20 mouse cellular contexts compared by ENCODE assay signal in genomic region chr19:14045456-14045855, GRCm38 (mm10).
DNase-seq lines count a peak whose midpoint lies in the region; ATAC-seq and TF ChIP-seq lines count a peak whose summit lies in the region.
"Had no signal": no experiment of that assay in that cellular context is flagged by ENCODE, and none has a peak within 500 bp of the region (broad histone marks: within the 10 kb centered on the region; RNA-seq: fewer than 3 reads in every experiment).

No protein-coding gene starts in this region.

- H3K4me1 ChIP-seq in cerebellum, adult 2 months (ENCODE audit: control insufficient read depth, insufficient read depth, low read length): no peaks in the 10 kb centered on the region
- H3K4me1 ChIP-seq in kidney, adult 2 months (ENCODE audit: control insufficient read depth, insufficient read depth, low read length): no peaks in the 10 kb centered on the region
- H3K4me1 ChIP-seq in kidney, embryonic 16.5 days (ENCODE audit: insufficient read depth, low read length): no peaks in the 10 kb centered on the region
- no peaks in the 10 kb centered on the region for H3K4me1 ChIP-seq in midbrain, postnatal 0 days (ENCODE audit: insufficient read depth, low read length)
- H3K4me1 ChIP-seq in midbrain, embryonic 10.5 days: peaks cover 10% of the 10 kb centered on the region
- no peaks in the 10 kb centered on the region for H3K4me1 ChIP-seq in neural tube, embryonic 15.5 days
- H3K4me1 ChIP-seq: embryonic facial prominence, embryonic 15.5 days; kidney, embryonic 15.5 days; limb, embryonic 12.5 days; neural tube, embryonic 13.5 days had no signal

- no peak for TF ChIP-seq CTCF in cerebellum, adult 2 months (IDR thresholded peaks at IDR 0.05; ENCODE audit: borderline replicate concordance, insufficient read depth, low read depth, low read length)
- no peak for TF ChIP-seq CTCF in kidney, adult 2 months (conservative IDR thresholded peaks at IDR 0.05; ENCODE audit: insufficient read depth, insufficient read length, low read depth, low read length)
- peak; percentile 28 for TF ChIP-seq CTCF in midbrain, postnatal 0 days (IDR thresholded peaks at IDR 0.05)

- no peaks in the 10 kb centered on the region for H3K36me3 ChIP-seq in kidney, adult 2 months (ENCODE audit: control insufficient read depth, insufficient read depth, low read length)
- H3K36me3 ChIP-seq in kidney, embryonic 16.5 days (ENCODE audit: insufficient read depth, low read length): no peaks in the 10 kb centered on the region
- H3K36me3 ChIP-seq in midbrain, postnatal 0 days (ENCODE audit: insufficient read depth, low read length): no peaks in the 10 kb centered on the region
- no peaks in the 10 kb centered on the region for H3K36me3 ChIP-seq in midbrain, embryonic 10.5 days
- no peaks in the 10 kb centered on the region for H3K36me3 ChIP-seq in neural tube, embryonic 15.5 days
- H3K36me3 ChIP-seq: embryonic facial prominence, embryonic 15.5 days; kidney, embryonic 15.5 days; limb, embryonic 12.5 days; midbrain, embryonic 12.5 days; neural tube, embryonic 13.5 days had no signal

- H3K4me2 ChIP-seq in kidney, embryonic 16.5 days (replicated peaks; ENCODE audit: low read depth, low read length): no peak overlapping the region
- no peak overlapping the region for H3K4me2 ChIP-seq in midbrain, postnatal 0 days (ENCODE audit: low read depth, low read length, poor library complexity, severe bottlenecking)
- no peak overlapping the region for H3K4me2 ChIP-seq in neural tube, embryonic 15.5 days
- H3K4me2 ChIP-seq: embryonic facial prominence, embryonic 15.5 days; kidney, embryonic 15.5 days; limb, embryonic 12.5 days; midbrain, embryonic 12.5 days; neural tube, embryonic 13.5 days had no signal

- H3K9ac ChIP-seq in kidney, embryonic 16.5 days (replicated peaks; ENCODE audit: low read length): no peak overlapping the region
- no peak overlapping the region for H3K9ac ChIP-seq in midbrain, postnatal 0 days (replicated peaks; ENCODE audit: low read length, poor library complexity, severe bottlenecking)
- no peak overlapping the region for H3K9ac ChIP-seq in neural tube, embryonic 15.5 days (replicated peaks)
- H3K9ac ChIP-seq: embryonic facial prominence, embryonic 15.5 days; kidney, embryonic 15.5 days; limb, embryonic 12.5 days; midbrain, embryonic 12.5 days; neural tube, embryonic 13.5 days had no signal

- H3K27ac ChIP-seq in cerebellum, adult 2 months (ENCODE audit: insufficient read depth, low read length): no peak overlapping the region
- H3K27ac ChIP-seq in kidney, adult 2 months (ENCODE audit: insufficient read depth, low read depth, low read length): no peak overlapping the region
- no peak overlapping the region for H3K27ac ChIP-seq in kidney, embryonic 16.5 days (ENCODE audit: low read length)
- no peak overlapping the region for H3K27ac ChIP-seq in midbrain, postnatal 0 days (ENCODE audit: low read depth, low read length)
- H3K27ac ChIP-seq in midbrain, embryonic 10.5 days (replicated peaks): no peak overlapping the region
- H3K27ac ChIP-seq in neural tube, embryonic 15.5 days (replicated peaks): no peak overlapping the region
- H3K27ac ChIP-seq: embryonic facial prominence, embryonic 15.5 days; kidney, embryonic 15.5 days; limb, embryonic 12.5 days; midbrain, embryonic 12.5 days; neural tube, embryonic 13.5 days had no signal

- no peak for ATAC-seq in kidney, embryonic 16.5 days (ENCODE audit: low FRiP score, low TSS enrichment)
- no peak for ATAC-seq in midbrain, postnatal 0 days (ENCODE audit: low FRiP score)
- no peak for ATAC-seq in megakaryocyte progenitor cell, adult 5-6 weeks (replicated peaks; ENCODE audit: poor library complexity)
- no peak for ATAC-seq in neural tube, embryonic 15.5 days (ENCODE audit: low FRiP score)
- ATAC-seq: forebrain, embryonic 16.5 days; hindbrain, embryonic 16.5 days; Patski had no signal

- H3K4me3 ChIP-seq in cerebellum, adult 2 months (replicated peaks; ENCODE audit: insufficient read depth, low read depth, low read length): no peak overlapping the region
- no peak overlapping the region for H3K4me3 ChIP-seq in kidney, adult 2 months (ENCODE audit: insufficient read depth, low read depth, low read length)
- no peak overlapping the region for H3K4me3 ChIP-seq in kidney, embryonic 16.5 days (ENCODE audit: low read length)
- H3K4me3 ChIP-seq in midbrain, postnatal 0 days (ENCODE audit: low read depth, low read length): no peak overlapping the region
- H3K4me3 ChIP-seq in midbrain, embryonic 10.5 days: no peak overlapping the region
- H3K4me3 ChIP-seq in neural tube, embryonic 15.5 days (replicated peaks): no peak overlapping the region
- H3K4me3 ChIP-seq: embryonic facial prominence, embryonic 15.5 days; kidney, embryonic 15.5 days; limb, embryonic 12.5 days; midbrain, embryonic 12.5 days; neural tube, embryonic 13.5 days had no signal

- no peaks in the 10 kb centered on the region for H3K27me3 ChIP-seq in cerebellum, adult 2 months (ENCODE audit: control insufficient read depth, insufficient read depth, low read length)
- no peaks in the 10 kb centered on the region for H3K27me3 ChIP-seq in kidney, adult 2 months (replicated peaks; ENCODE audit: control insufficient read depth, insufficient read depth, low read length)
- H3K27me3 ChIP-seq in kidney, embryonic 16.5 days (ENCODE audit: insufficient read depth, low read length): no peaks in the 10 kb centered on the region
- H3K27me3 ChIP-seq in midbrain, postnatal 0 days (ENCODE audit: insufficient read depth, low read length): no peaks in the 10 kb centered on the region
- no peaks in the 10 kb centered on the region for H3K27me3 ChIP-seq in midbrain, embryonic 10.5 days (ENCODE audit: low read depth, poor library complexity, severe bottlenecking)
- no peaks in the 10 kb centered on the region for H3K27me3 ChIP-seq in neural tube, embryonic 15.5 days (replicated peaks)
- H3K27me3 ChIP-seq: embryonic facial prominence, embryonic 15.5 days; kidney, embryonic 15.5 days; limb, embryonic 12.5 days; midbrain, embryonic 12.5 days; neural tube, embryonic 13.5 days had no signal

- no peak for TF ChIP-seq POLR2A in cerebellum, adult 2 months (IDR thresholded peaks at IDR 0.05; ENCODE audit: borderline replicate concordance, insufficient read depth, low read length)
- TF ChIP-seq POLR2A in kidney, adult 2 months (IDR thresholded peaks at IDR 0.05; ENCODE audit: low read depth, low read length): no peak

- 56% methylated on average over 2 of the region's 2 CpGs for WGBS in cerebellum, adult 2 months
- WGBS in kidney, adult 2 months: 66% methylated on average over 2 of the region's 2 CpGs
- WGBS in kidney, embryonic 16.5 days: 66% methylated on average over 2 of the region's 2 CpGs
- 55% methylated on average over 2 of the region's 2 CpGs for WGBS in midbrain, postnatal 0 days
- 64% methylated on average over 2 of the region's 2 CpGs for WGBS in midbrain, embryonic 10.5 days
- WGBS in neural tube, embryonic 15.5 days: 54% methylated on average over 2 of the region's 2 CpGs

- no peaks in the 10 kb centered on the region for H3K9me3 ChIP-seq in kidney, embryonic 16.5 days (ENCODE audit: low read length)
- no peaks in the 10 kb centered on the region for H3K9me3 ChIP-seq in midbrain, postnatal 0 days (ENCODE audit: low read length)
- no peaks in the 10 kb centered on the region for H3K9me3 ChIP-seq in midbrain, embryonic 10.5 days (replicated peaks)
- H3K9me3 ChIP-seq in neural tube, embryonic 15.5 days (replicated peaks): no peaks in the 10 kb centered on the region
- H3K9me3 ChIP-seq: embryonic facial prominence, embryonic 15.5 days; kidney, embryonic 15.5 days; limb, embryonic 12.5 days; midbrain, embryonic 12.5 days; neural tube, embryonic 13.5 days had no signal

- peak; percentile 4 to 7 for DNase-seq in cerebellum, postnatal 14 days
- DNase-seq in cerebellum, adult 2 months: no peak
- DNase-seq in kidney, adult 2 months: peak; percentile 1
- no peak for DNase-seq in midbrain, postnatal 0 days (ENCODE audit: low spot score)
- DNase-seq in midbrain, embryonic 10.5 days (ENCODE audit: low spot score): no peak
- DNase-seq: cerebellum, adult 11-12 months; layer of hippocampus, postnatal 36 days; retina, postnatal 1 day; thymus, adult 18-20 months had no signal

Comparison
In these comparisons a context has a peak if more than half of its experiments do, and no peak if none do; other contexts are left out.
1. DNase-seq: peak in cerebellum, postnatal 14 days (2 of 2) and kidney, adult 2 months (single experiment); none in cerebellum, adult 2 months (0 of 2), midbrain, postnatal 0 days (single experiment) and midbrain, embryonic 10.5 days (single experiment).